Mouse (Mus musculus) thymus, adult 2 months (tissue): ENCODE measurements at regions not wholly inside any gene's neighbourhood (a gene's known extent, or its start where the extent isn't known, plus 50 kb on each side); places are given as distances from the start of the nearest gene placed in this dataset.

Experiments
- CTCF ChIP-seq: fragments of 200-500 bp; IDR thresholded peaks from 2 replicates; pipeline ENCODE4 v1.5.1; 2012; ENCODE audit warnings: mild to moderate bottlenecking, control low read depth, low read length, moderate library complexity, borderline replicate concordance; ENCODE audit not compliant: control insufficient read depth, poor library complexity, insufficient read depth; ENCODE audit errors: extremely low read depth
- POLR2A ChIP-seq: fragments of 200-500 bp; IDR thresholded peaks from 2 replicates; pipeline ENCODE4 v1.6.1; 2012; ENCODE audit warnings: mild to moderate bottlenecking, low read length, control low read depth, moderate library complexity; ENCODE audit not compliant: control insufficient read depth, poor library complexity, insufficient read depth; ENCODE audit errors: extremely low read depth

DNA sequence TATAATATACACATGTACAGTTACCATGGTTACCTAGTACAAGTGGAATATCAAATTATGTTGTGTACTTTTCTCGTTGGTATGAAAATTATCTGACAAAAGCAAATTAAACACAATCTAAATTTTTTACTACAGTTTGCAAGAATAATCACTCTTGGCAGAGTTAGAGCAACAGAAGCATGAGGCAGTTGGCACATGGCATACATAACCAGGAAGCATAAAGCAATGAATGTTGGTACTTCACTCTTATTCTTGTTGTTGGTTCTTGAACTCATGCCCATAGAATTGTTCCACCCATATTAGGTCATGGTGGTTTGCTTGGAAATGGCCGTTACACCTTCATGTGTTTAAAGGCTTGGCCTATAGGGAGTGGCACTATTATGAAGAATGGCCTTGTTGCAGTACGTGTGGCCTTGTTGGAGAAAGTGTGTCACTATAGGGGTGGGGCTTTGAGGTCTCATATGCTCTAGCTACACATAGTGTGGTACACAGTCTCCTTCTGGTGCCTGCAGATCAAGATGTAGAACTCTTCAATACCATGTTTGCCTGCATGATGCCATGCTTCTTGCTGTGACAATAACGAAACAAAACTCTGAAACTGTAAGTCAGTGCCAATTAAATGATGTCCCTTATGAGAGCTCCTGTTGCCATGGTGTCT lies 50.4 kb upstream of the Sema3d start:
- no peak for TF ChIP-seq CTCF
- TF ChIP-seq POLR2A, result no peak
